Mouse (Mus musculus) stomach, postnatal 0 days (tissue): ENCODE data around the gene Sh3kbp1. TPM values are rescaled to one million over a fixed set of nuclear protein-coding genes. Genes with fewer than 3 reads are reported as not detected.

ENCODE experiments used
- ATAC-seq: fragments of 200-750 bp; cut with Nextera tagmentation; 2 replicates; pipeline ENCODE4 v1.8.0; 2017; ENCODE audit not compliant: low FRiP score, low TSS enrichment
- DNase-seq: peaks from one replicate; pipeline ENCODE4 v3.0.0-alpha.2; 2016; ENCODE audit warnings: low spot score
- H3K27ac ChIP-seq: fragments of 300-500 bp; sonication (generic); replicated peaks from 2 replicates; pipeline ENCODE4 v1.5.1; 2014; ENCODE audit warnings: mild to moderate bottlenecking, control low read depth
- H3K27me3 ChIP-seq: fragments of 300-500 bp; sonication (generic); 2 replicates; pipeline ENCODE4 v1.6.1; 2014; ENCODE audit warnings: low read length; ENCODE audit not compliant: control insufficient read depth, insufficient read depth
- H3K36me3 ChIP-seq: fragments of 300-500 bp; sonication (generic); 2 replicates; pipeline ENCODE4 v1.6.1; 2014; ENCODE audit warnings: low read length, mixed read lengths; ENCODE audit not compliant: control insufficient read depth, insufficient read depth
- H3K4me1 ChIP-seq: fragments of 300-500 bp; sonication (generic); replicated peaks from 2 replicates; pipeline ENCODE4 v1.6.1; 2014; ENCODE audit warnings: antibody characterized with exemption; ENCODE audit not compliant: control insufficient read depth, insufficient read depth
- H3K4me2 ChIP-seq: fragments of 300-500 bp; sonication (generic); replicated peaks from 2 replicates; pipeline ENCODE4 v1.6.1; 2014; ENCODE audit warnings: low read depth, mild to moderate bottlenecking, control low read depth, moderate library complexity
- H3K4me3 ChIP-seq: fragments of 300-500 bp; sonication (generic); 2 replicates; pipeline ENCODE4 v1.5.1; 2014; ENCODE audit warnings: low read depth, low read length, control low read depth
- H3K9ac ChIP-seq: fragments of 300-500 bp; sonication (generic); 2 replicates; pipeline ENCODE4 v1.6.1; 2014; ENCODE audit warnings: mild to moderate bottlenecking, low read length, control low read depth, mixed read lengths
- H3K9me3 ChIP-seq: fragments of 300-500 bp; sonication (generic); 2 replicates; pipeline ENCODE4 v1.6.1; 2016; ENCODE audit warnings: low read length; ENCODE audit not compliant: control insufficient read depth
- CTCF ChIP-seq: IDR thresholded peaks from 2 replicates; pipeline ENCODE4 v1.5.1; 2016; ENCODE audit warnings: antibody characterized with exemption, low read depth, mild to moderate bottlenecking, moderate library complexity
- EP300 ChIP-seq: optimal IDR thresholded peaks from 2 replicates; pipeline ENCODE3; 2016; ENCODE audit warnings: antibody characterized with exemption
- WGBS: fragments of 180-500 bp; shearing (Covaris S2); extraction: QIAGEN DNeasy Blood & Tissue Kit; methylation state at CpG from one replicate; pipeline ENCODE4 v1.1.7; 2014; 5-methylcytosine and 5-hydroxymethylcytosine counted together
- polyA plus RNA-seq: library from polyadenylated mRNA; unstranded; fragments of >200 nt; fragmentation: Nextera tagmentation; extraction: Ambion mirVana; gene quantifications from 2 replicates; pipeline ENCODE4 v1.2.1, GENCODE M21; 2015

Gene Sh3kbp1
- polyA plus RNA-seq, 1 experiment from 2014 or later, result 13.3 TPM

DNA sequence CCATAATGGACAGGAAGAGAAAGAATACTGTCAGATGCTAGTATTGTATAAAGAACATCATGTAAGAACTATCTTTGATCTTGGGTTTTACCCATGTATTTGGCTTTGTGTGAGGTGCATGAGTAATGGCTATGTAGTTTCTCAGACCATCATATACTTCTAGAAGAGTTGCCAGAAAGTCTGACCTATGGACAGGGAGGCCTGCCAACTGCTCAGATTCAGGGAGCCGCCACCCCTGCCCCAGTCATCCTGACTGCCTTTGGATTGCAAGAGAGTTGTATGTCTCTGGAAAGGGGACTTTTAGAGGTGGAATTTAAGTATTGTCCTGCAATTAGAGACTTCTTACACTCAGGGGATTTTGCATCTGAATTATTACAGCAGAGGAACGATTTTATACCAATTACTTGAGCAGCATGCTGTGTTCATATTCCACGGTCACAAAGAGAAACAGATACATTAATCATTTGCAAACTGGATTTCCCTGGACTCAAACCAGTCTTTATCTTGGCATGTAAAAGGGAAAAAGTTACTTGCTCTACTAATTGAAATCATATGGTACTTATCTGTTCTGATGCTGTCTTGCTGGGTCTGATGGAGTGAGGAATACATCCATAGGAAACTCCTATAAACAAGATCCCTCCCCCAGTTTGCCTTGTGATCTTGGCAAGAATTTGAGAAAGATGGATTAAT is 233.9 kb downstream of the Sh3kbp1 start:
- no peak overlapping the region for H3K4me3 ChIP-seq
- no peak for DNase-seq
- no peak overlapping the region for H3K4me2 ChIP-seq
- H3K27me3 ChIP-seq, result no peaks in the 10 kb centered on the region
- no peak overlapping the region for H3K9ac ChIP-seq
- H3K9me3 ChIP-seq, result no peaks in the 10 kb centered on the region
- no peak for ATAC-seq
- H3K27ac ChIP-seq, result no peak overlapping the region
- H3K4me1 ChIP-seq, result no peaks in the 10 kb centered on the region
- no peaks in the 10 kb centered on the region for H3K36me3 ChIP-seq
- WGBS, result 58% methylated on average over 3 of the region's 3 CpGs
- TF ChIP-seq EP300 (no peak), CTCF (no peak)

DNA sequence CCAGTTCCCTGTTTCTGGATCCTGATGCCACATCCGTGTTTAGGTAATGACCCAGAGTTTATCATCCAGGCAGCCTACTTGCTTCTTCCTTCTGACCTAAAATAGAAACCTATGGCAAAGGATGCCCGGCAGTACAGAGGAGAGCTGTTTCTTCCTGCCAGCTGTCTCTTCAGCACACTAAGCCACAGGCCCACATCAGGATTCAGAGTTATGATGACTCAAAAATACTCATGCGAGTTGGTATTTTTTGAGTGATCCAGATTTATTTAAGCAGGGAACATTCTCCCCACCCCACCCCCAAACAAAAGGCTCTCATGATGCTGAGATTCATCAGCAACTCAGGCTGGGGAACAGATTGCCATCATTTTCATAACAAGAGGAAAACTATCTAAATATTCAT is 240.6 kb downstream of the Sh3kbp1 start:
- TF ChIP-seq CTCF, result no peak
- TF ChIP-seq EP300, result no peak
- H3K9ac ChIP-seq, result no peak overlapping the region
- H3K27me3 ChIP-seq, result no peaks in the 10 kb centered on the region
- no peak overlapping the region for H3K4me3 ChIP-seq
- H3K4me2 ChIP-seq, result no peak overlapping the region
- H3K36me3 ChIP-seq, result no peaks in the 10 kb centered on the region
- no peak for ATAC-seq
- no peaks in the 10 kb centered on the region for H3K9me3 ChIP-seq
- no peaks in the 10 kb centered on the region for H3K4me1 ChIP-seq
- WGBS, result 56% methylated on average over 3 of the region's 3 CpGs
- H3K27ac ChIP-seq, result no peak overlapping the region
- DNase-seq, result no peak

DNA sequence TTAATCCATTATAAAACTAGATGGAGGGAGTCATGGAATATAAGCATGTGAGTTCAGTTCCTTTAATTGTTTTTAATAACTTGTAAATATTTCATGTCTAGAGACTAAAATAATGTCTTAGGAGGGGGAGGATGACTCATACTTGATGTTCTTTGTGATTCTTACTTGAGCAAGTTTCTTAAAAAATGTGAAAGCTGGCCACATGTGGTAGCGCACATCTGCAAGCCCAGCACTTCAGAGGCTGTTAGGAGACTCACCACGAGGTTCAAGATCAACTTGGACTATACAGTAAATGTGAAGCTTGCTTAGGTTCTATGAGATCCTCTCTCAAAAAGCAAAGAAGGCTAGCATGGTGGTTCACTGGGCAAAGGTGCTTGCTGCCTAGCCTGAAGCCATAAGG is 245.4 kb downstream of the Sh3kbp1 start:
- no peak overlapping the region for H3K27ac ChIP-seq

DNA sequence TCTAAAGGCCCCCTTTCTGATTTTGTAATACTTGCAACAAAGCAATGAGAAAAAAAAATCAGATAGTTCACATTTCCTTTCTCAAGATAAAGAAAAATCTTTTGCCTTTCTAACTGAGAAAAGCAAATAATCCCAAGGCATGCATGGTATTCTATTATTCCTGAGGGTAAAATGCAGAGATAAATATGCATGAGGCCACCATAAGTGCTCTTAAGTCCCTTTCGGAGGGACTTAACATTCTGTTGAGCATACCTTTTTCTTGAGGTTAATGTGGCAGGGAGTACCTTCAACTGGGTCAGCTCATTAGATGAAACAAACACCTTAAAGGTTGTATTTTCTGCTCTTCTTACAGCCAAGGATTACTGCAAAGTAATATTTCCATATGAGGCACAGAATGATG is 250.7 kb downstream of the Sh3kbp1 start:
- Histone ChIP-seq H3K36me3 (no peaks in the 10 kb centered on the region), H3K27ac (no peak overlapping the region), H3K4me2 (no peak overlapping the region), H3K9me3 (no peaks in the 10 kb centered on the region), H3K9ac (no peak overlapping the region), H3K4me3 (no peak overlapping the region), H3K27me3 (no peaks in the 10 kb centered on the region), H3K4me1 (no peaks in the 10 kb centered on the region)
- 64% methylated on average over 1 of the region's 1 CpGs for WGBS
- no peak for TF ChIP-seq EP300
- no peak for TF ChIP-seq CTCF
- ATAC-seq (no peak), DNase-seq (no peak)

More for the DNA sequence above, 245.4 kb downstream of the Sh3kbp1 start:
- no peaks in the 10 kb centered on the region for H3K9me3 ChIP-seq
- DNase-seq (no peak), ATAC-seq (no peak)
- H3K36me3 ChIP-seq, result no peaks in the 10 kb centered on the region
- H3K4me1 ChIP-seq, result no peaks in the 10 kb centered on the region
- TF ChIP-seq CTCF (no peak), EP300 (no peak)
- no peak overlapping the region for H3K4me3 ChIP-seq
- 64% methylated on average over 2 of the region's 2 CpGs for WGBS
- no peak overlapping the region for H3K4me2 ChIP-seq
- no peaks in the 10 kb centered on the region for H3K27me3 ChIP-seq
- no peak overlapping the region for H3K9ac ChIP-seq

DNA sequence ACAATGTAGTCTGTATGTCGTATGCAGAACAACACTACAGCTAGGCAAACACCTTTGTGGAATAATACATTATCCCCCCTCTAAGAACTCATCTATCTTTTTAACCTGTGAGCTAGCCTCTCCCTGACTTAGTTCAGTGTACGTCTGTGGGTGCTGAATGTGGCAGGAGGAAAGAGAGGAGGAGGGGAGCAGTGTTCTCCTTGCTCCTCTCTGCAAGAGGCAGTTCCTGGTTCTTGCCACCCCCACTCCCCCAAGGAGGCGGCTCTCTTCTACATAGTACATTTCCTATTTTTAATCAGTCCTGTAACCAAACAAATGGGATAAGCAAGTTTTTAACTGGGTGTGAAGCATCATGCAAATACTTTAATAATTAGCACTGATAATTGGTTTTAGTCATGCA is 252.4 kb downstream of the Sh3kbp1 start:
- no peaks in the 10 kb centered on the region for H3K27me3 ChIP-seq

DNA sequence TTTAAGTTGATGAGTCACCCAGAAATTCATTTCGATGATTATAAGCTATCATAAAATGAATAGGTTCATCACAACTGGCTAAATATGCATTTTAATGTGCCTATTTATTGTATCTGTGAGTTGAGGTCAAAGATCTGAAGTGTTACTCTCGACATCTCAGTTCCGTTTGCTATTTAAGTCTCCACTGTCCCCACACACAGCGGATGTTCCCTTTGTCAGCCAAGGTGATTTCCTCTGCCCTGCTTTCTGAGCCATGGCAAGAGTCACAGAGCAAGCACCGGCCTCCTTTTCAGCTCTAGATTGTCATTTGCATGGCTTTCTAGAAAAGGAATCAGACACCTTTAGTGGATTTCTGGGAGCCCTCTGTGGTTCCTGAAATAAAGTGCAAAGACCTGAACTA is 254.5 kb downstream of the Sh3kbp1 start:
- no peak overlapping the region for H3K4me3 ChIP-seq
- DNase-seq (no peak), ATAC-seq (no peak)
- no peaks in the 10 kb centered on the region for H3K36me3 ChIP-seq
- WGBS, result 76% methylated on average over 5 of the region's 5 CpGs
- H3K4me2 ChIP-seq, result no peak overlapping the region
- H3K27ac ChIP-seq, result no peak overlapping the region
- H3K9me3 ChIP-seq, result no peaks in the 10 kb centered on the region
- no peak overlapping the region for H3K9ac ChIP-seq
- H3K27me3 ChIP-seq, result no peaks in the 10 kb centered on the region
- H3K4me1 ChIP-seq, result no peaks in the 10 kb centered on the region
- no peak for TF ChIP-seq EP300
- TF ChIP-seq CTCF, result no peak

More for the DNA sequence above, 252.4 kb downstream of the Sh3kbp1 start:
- no peaks in the 10 kb centered on the region for H3K36me3 ChIP-seq
- WGBS, result 58% methylated on average over 3 of the region's 3 CpGs
- H3K9me3 ChIP-seq, result no peaks in the 10 kb centered on the region
- DNase-seq (no peak), ATAC-seq (no peak)
- H3K4me3 ChIP-seq, result no peak overlapping the region
- H3K9ac ChIP-seq, result no peak overlapping the region
- no peak for TF ChIP-seq CTCF
- no peak overlapping the region for H3K27ac ChIP-seq
- H3K4me2 ChIP-seq, result no peak overlapping the region
- no peaks in the 10 kb centered on the region for H3K4me1 ChIP-seq
